Mouse (Mus musculus): Measurements from ENCODE around the gene Olfr1395.
"Not testable (repeated sequence)": the region's sequence is repeated elsewhere in the genome, so short reads cannot be mapped to it uniquely, and the experiment has no call there.

The Olfr1395 gene

DNA sequence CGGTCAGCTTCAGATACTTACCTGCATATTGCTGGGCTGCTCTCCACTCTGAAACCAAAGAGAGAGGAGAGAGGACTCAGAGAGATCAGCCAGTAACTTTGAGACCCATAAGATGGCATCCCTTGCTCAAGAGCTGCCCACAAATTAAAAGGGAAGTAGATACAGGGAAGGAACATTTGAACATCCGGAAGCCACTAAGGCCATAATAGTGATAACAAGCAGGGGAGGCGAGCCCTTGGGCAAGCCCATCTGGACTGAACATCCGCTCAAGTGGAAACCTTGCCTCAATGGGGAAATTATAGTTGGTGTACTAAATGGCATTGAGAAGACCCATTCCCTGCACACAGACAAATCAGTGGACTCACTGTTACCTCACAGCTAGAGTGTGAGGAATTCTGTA is 28.5 kb downstream of the Olfr1395 start:
- CTCF ChIA-PET, result no interaction called here

DNA sequence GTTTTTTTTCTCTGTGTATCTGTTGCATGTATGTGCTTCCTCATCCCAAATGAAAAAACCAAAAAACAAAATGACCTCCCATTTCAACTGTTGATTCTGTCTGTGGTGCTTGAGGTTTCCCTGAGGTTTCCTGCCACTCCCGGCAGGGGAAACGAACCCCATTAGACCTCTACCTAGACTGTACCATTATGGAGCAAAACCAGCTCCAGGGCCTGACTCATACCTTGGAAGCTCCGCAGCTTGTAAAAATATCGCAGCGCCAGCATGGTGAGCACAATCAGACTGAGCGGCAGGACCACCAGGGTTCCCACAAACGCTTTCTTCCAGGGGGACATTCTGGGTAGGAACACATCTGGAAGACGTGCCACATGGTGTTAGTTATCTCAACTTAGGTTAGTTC is 33.3 kb downstream of the Olfr1395 start:
- CTCF ChIA-PET, result no interaction called here

DNA sequence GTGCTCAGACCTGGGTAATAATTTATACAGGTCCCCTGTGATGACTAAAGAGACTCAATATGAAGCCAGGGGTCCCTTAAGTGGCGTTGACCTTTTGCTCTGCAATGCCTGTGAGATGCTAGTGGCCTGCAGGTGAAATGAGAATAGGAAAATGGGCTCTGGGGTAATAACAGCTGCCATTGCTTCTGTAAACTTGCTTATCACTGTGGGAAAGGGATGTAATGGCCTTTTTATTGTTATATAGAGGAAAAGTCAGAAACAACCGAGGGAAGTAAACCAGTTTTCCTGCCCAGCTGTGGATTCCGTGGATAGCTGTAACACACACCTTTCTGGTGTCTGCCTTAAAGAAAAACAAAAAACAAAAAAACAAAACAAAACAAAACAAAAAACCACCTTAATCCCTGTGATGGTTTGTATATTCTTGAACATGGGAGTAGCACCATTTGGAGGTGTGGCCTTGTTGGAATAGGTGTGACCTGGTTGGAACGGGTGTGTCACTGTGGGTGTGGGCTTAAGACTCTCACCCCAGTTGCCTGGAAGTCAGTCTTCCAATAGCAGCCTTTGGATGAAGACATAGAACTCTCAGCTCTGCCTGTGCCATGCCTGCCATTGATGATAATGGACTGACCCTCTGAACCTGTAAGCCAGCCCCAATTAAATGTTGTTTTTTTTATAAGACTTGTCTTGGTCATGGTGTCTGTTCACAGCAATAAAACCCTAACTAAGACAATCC is 34.1 kb downstream of the Olfr1395 start:
- CTCF ChIA-PET, result not testable (repeated sequence)

DNA sequence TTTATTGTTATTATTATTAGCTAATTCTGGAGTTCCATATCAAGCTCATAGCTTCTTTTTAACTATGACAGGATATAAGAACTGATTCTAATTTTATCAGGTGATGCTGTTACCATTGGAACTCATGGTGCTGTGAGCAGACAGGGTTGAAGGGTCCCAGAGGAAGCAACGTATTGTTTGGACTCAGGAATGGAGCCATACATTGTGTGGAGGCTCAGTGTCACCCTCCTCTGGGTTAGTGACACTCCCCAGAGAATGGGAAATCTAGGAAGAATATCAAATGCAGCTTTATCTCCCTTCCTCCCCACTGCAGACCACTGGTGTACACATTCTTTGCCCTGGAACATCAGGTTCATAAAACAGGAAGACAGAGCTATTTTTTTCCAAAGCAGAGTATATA is 41.1 kb downstream of the Olfr1395 start:
- CTCF ChIA-PET, result interaction anchor here (1.0 kb wide), 1 partner anchor 88 kb away, joined by 4 read pairs; no protein-coding TSS in a partner anchor

DNA sequence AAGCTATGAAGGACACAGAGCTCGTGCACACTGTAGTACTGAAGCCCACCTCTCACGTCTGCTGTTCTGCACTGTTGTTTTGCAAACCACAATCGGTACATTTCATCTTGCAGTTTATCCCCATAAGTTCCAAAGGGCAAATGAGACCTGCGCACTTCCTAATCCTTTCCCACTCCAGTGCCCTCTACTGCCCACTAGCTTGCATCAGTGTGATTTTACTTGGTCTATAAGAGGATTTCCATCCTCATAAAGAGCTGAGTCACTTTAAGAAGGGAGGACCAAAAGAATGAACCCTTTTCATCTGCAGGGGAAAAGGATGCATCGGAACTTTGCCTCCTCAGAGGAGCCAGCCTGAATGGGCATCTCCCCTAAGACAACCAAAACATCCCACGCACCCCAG is 44.4 kb downstream of the Olfr1395 start:
- CTCF ChIA-PET, result interaction anchor here (0.6 kb wide), 1 partner anchor 67 kb away, joined by 3 read pairs; no protein-coding TSS in a partner anchor

- CTCF ChIA-PET, result interaction anchor here (0.6 kb wide), 2 partner anchors 66 to 79 kb away, joined by 3 to 4 read pairs; no protein-coding TSS in a partner anchor
Measured at GRCm38 (mm10) chr11:49186955-49187488, 44.9 kb downstream of the Olfr1395 start, which contains the start of gene Btnl9. TSS of gene Btnl9 (minus strand) at chr11:49187159.

DNA sequence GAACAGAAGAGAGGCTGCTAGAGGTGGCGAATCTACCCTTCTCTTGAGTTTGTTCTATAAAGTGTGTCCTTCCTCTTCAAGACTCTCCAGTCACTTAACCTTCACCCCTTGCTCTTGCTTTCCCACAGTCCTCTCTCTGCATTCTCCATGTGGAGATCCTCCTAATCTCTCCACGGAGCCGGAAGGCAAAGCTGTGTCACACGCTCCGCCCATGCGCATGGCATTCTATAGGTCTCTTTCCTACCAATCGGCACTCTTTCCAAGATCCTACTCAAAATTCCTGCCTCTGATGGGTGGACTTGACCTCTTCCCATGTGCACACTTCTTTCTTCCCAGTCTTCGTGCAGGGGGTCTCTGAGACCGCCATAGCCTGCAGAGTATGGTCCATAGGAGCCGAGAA is 45.6 kb downstream of the Olfr1395 start:
- CTCF ChIA-PET, result interaction anchor here (0.6 kb wide), 1 partner anchor 78 kb away, joined by 4 read pairs; no protein-coding TSS in a partner anchor

GRCm38 (mm10) chr11:49189737-49190136 is 47.7 kb downstream of the Olfr1395 start:
- CTCF ChIA-PET, result no interaction called here

DNA sequence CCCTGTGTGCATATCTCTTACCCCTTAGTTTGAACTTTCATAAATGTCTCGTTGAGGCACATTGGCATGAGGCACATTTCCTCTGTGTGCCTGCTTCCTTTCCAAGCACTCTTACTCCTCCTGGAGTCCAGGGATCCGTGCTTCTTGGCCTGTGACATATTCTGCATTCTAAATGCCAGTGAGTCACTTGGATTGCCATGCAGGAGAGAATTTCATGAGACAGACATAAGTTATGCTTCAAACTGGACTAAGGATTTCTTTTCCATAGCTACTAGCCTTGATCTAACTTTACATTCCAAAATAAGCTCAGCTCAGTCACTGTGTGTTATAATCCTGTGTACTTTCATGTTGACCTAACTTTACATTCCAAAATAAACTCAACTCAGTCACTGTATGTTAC is 49.0 kb downstream of the Olfr1395 start:
- CTCF ChIA-PET, result interaction anchor here (0.7 to 0.8 kb wide), 2 partner anchors 13 to 60 kb away, joined by 3 read pairs; no protein-coding TSS in a partner anchor

DNA sequence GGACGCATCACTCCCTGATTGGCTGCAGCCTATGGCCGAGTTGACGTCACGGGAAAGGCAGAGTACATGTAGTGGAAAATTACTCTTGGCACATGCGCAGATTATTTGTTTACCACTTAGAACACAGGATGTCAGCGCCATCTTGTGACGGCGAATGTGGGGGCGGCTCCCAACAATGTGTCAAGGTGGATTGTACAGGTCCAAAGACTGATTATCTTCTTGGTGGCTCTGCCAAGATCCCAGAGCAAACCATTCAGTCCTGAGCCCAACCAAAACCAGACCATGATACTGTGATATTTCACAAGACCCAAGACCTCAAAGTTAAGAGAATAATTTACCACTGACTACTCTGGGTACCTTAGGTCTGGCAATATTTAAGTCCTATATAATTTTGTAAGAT is 52.7 kb downstream of the Olfr1395 start:
- CTCF ChIA-PET, result not testable (repeated sequence)

DNA sequence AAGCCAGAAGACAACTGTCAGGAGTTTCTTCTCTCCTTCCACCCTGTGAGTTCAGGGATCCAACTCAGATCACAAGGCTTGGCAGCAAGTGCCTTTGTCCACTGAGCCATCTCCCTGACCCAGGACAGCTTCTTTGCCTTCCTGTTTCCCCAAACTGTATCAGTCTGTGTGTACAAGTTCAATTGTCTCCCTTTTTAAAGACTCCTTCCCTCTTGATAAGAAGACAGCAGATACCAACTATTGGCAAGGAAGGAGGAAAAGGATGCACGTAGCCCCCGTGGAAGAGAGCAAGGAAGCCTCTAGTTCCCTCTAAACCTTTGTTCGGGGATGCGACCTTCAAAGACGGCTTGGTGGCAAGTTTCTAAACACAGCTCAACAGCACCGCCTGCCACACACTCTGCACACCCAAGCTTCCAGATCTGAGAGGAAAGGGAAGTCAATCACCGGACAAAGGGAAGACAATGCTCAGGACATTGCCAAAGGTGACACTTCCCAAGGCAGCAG is 53.8 kb downstream of the Olfr1395 start:
- CTCF ChIA-PET, result no interaction called here
